Mouse (Mus musculus) thymus, adult 2 months (tissue): ENCODE data around the gene Ranbp9.

ENCODE experiments used
- CTCF ChIP-seq: fragments of 200-500 bp; IDR thresholded peaks from 2 replicates; pipeline ENCODE4 v1.5.1; 2012; ENCODE audit warnings: mild to moderate bottlenecking, control low read depth, low read length, moderate library complexity, borderline replicate concordance; ENCODE audit not compliant: control insufficient read depth, poor library complexity, insufficient read depth; ENCODE audit errors: extremely low read depth
- POLR2A ChIP-seq: fragments of 200-500 bp; IDR thresholded peaks from 2 replicates; pipeline ENCODE4 v1.6.1; 2012; ENCODE audit warnings: mild to moderate bottlenecking, low read length, control low read depth, moderate library complexity; ENCODE audit not compliant: control insufficient read depth, poor library complexity, insufficient read depth; ENCODE audit errors: extremely low read depth

- TF ChIP-seq CTCF = no peak
- no peak for TF ChIP-seq POLR2A
Observed at GRCm38 (mm10) chr13:43519251-43519650, 38.2 kb upstream of the Ranbp9 start.
